Mouse (Mus musculus) intestine, embryonic 15.5 days (tissue): Measurements from ENCODE around the gene Nfatc3. TPM values are rescaled to one million over a fixed set of nuclear protein-coding genes. Genes with fewer than 3 reads are reported as not detected.

ENCODE experiments used
- ATAC-seq: fragments of 200-750 bp; cut with Nextera tagmentation; 2 replicates; pipeline ENCODE4 v1.8.0; 2017; ENCODE audit warnings: moderate TSS enrichment, moderate library complexity
- H3K27ac ChIP-seq: fragments of 300-500 bp; sonication (generic); 2 replicates; pipeline ENCODE4 v1.5.1; 2015; ENCODE audit warnings: mild to moderate bottlenecking, inconsistent platforms
- H3K27me3 ChIP-seq: fragments of 300-500 bp; sonication (generic); replicated peaks from 2 replicates; pipeline ENCODE4 v1.6.1; 2015; ENCODE audit warnings: inconsistent platforms
- H3K36me3 ChIP-seq: fragments of 300-500 bp; sonication (generic); 2 replicates; pipeline ENCODE4 v1.6.1; 2015; ENCODE audit warnings: inconsistent platforms
- H3K4me1 ChIP-seq: fragments of 300-500 bp; sonication (generic); replicated peaks from 2 replicates; pipeline ENCODE4 v1.6.1; 2015; ENCODE audit warnings: inconsistent platforms
- H3K4me2 ChIP-seq: fragments of 300-500 bp; sonication (generic); replicated peaks from 2 replicates; pipeline ENCODE4 v1.6.1; 2015; ENCODE audit warnings: mild to moderate bottlenecking, inconsistent platforms
- H3K4me3 ChIP-seq: fragments of 300-500 bp; sonication (generic); replicated peaks from 2 replicates; pipeline ENCODE4 v1.5.1; 2015; ENCODE audit warnings: inconsistent platforms
- H3K9ac ChIP-seq: fragments of 300-500 bp; sonication (generic); 2 replicates; pipeline ENCODE4 v1.6.1; 2015; ENCODE audit warnings: inconsistent platforms
- H3K9me3 ChIP-seq: fragments of 300-500 bp; sonication (generic); 2 replicates; pipeline ENCODE4 v1.6.1; 2016; ENCODE audit warnings: inconsistent platforms
- WGBS: fragments of 180-500 bp; shearing (Covaris S2); methylation state at CpG from one replicate; pipeline ENCODE4 v1.1.7; 2015; 5-methylcytosine and 5-hydroxymethylcytosine counted together
- polyA plus RNA-seq: library from polyadenylated mRNA; unstranded; fragments of >200 nt; fragmentation: Nextera tagmentation; extraction: Ambion mirVana; gene quantifications from 2 replicates; pipeline ENCODE4 v1.2.1, GENCODE M21; 2015

Nfatc3 gene
- polyA plus RNA-seq, 1 experiment from 2014 or later: 6.0 TPM

DNA sequence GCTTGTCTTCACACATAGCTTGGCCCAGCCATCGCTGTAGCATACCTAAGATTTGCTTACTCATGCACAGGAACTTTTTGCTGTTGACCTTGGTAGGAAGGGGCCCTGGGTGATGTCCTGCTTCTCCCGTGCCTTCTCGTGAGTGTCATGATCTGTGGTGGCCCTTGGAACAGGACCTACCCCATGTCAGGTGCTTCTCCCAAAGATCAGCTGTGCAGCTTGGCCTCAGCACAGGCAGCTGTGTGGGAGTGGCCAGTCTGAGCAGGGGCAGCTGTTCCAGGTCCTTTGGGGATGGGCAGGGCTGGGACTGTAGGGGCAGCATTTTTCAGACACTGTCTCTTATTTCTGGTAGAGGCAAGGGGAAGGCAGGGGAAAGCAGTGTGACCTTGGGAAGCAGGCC lies 14.5 kb upstream of the Nfatc3 start:
- H3K4me1 ChIP-seq: 0 out of 2 replicates have a peak, but pooled peaks cover 3% of the 10 kb centered on the region
- 79% methylated on average over 3 of the region's 3 CpGs for WGBS
- no peak overlapping the region for H3K9ac ChIP-seq
- no peaks in the 10 kb centered on the region for H3K27me3 ChIP-seq
- H3K36me3 ChIP-seq: 0 out of 2 replicates have a peak, but pooled peaks cover 4% of the 10 kb centered on the region
- no peak overlapping the region for H3K27ac ChIP-seq
- no peak overlapping the region for H3K4me3 ChIP-seq
- ATAC-seq: no peak
- H3K9me3 ChIP-seq: no peaks in the 10 kb centered on the region
- H3K4me2 ChIP-seq: no peak overlapping the region

DNA sequence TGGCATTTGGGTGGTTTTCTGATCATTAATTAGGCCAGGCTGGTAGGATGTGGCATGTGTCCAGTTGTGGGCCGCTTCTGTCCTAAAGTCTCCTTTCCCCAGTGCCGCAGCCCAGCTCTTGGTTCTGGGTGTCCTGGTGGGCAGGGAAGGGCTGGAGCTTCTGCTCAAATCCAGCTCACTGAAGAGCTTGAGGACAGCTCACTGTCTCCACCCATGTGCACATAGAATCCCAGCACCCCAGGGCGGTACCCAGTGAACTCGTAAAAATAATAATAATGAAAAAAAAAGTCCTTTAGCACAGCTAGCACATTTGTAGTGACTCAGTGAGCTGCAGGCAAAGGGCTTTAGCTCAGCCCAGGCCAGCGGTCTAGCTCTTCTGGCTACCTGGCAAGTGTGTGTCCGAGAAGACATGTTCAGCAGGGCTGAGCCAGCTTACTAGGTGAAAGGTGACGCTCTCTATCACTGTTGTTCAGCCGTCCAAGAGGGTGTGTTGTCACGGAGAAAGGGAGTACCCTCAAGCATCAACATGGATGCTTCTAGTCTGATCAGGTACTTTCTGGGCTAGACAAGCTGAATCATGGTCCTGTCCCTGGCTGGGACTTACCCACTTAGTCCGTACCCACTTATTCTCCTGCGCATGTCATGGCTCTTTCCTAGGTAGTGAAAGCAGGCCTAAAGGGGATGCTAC lies 11.6 kb upstream of the Nfatc3 start:
- 89% methylated on average over 11 of the region's 11 CpGs for WGBS
- ATAC-seq: no peak
- H3K4me3 ChIP-seq: no peak overlapping the region
- 0 out of 2 replicates have a peak, but pooled peaks cover 7% of the 10 kb centered on the region for H3K36me3 ChIP-seq
- no peak overlapping the region for H3K4me2 ChIP-seq
- no peak overlapping the region for H3K9ac ChIP-seq
- H3K27me3 ChIP-seq: no peaks in the 10 kb centered on the region
- H3K27ac ChIP-seq: no peak overlapping the region
- H3K9me3 ChIP-seq: no peaks in the 10 kb centered on the region
- 0 out of 2 replicates have a peak, but pooled peaks cover 3% of the 10 kb centered on the region for H3K4me1 ChIP-seq

DNA sequence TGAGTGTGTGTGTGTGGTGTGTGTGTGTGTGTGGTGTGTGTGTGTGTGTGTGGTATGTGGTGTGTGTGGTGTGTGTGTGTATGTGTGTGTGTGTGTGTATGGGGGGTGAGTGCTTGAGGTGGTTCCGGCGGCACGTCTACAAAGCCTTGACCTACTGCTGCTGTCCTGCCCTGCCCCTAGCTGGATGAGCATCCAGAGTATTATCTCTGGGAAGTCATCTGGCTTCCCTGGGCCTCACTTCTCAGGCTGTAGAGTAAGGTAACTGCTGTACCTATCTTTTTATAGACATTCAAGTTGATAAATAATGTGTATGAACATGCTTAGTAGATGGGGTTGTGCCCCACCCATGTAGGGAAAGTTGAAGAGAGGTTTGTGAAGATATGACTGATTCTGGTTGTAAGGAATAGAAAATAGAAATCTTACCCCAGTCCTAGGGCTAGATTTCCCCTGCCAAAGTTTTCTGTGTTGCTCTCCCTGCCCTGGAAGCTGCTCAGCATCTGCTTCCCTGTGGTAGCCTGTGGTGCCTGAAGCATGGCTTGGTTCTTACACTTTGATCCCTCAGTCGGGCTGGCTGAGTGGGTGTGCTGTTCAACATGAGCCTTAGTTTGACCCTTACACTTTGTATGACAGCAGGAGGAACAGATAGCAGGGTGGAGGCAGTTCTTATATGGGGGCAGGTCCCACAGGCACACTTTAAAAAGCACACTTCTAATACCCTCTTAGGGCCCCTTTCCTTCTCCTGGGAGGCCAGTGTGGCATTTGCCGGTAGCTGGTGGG lies 10.6 kb upstream of the Nfatc3 start:
- no peaks in the 10 kb centered on the region for H3K9me3 ChIP-seq
- H3K27ac ChIP-seq: peak overlapping the region; percentile 36; the same call in 1 of the 2 replicates
- H3K4me1 ChIP-seq: 0 out of 2 replicates have a peak, but pooled peaks cover 3% of the 10 kb centered on the region
- no peak overlapping the region for H3K9ac ChIP-seq
- H3K4me2 ChIP-seq: no peak overlapping the region
- H3K4me3 ChIP-seq: no peak overlapping the region
- no peaks in the 10 kb centered on the region for H3K27me3 ChIP-seq
- ATAC-seq: peak; percentile 85
- WGBS: 63% methylated on average over 5 of the region's 5 CpGs
- H3K36me3 ChIP-seq: 0 out of 2 replicates have a peak, but pooled peaks cover 7% of the 10 kb centered on the region

DNA sequence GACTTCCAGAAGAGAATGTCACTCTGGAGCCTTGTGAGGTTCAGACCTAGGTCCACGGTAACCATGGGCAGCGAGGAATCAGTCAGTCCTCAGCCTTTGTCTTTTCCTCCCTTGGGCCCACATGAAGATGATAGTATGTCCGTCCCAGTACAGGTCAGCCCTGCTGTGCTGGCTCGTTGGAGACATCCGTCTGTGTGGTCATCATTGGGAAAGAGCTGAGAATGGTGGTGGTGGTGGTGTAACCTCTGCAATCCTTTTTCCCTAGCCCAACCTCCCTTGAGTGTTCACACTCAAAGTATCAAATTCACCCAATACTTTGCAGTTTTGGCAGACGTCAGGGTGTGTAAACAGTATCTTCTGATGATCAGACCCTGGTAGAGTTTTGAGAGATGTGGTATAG lies 8.8 kb upstream of the Nfatc3 start:
- no peaks in the 10 kb centered on the region for H3K27me3 ChIP-seq
- ATAC-seq: no peak
- no peak overlapping the region for H3K27ac ChIP-seq
- H3K4me2 ChIP-seq: no peak overlapping the region
- peaks cover 7% of the 10 kb centered on the region for H3K4me1 ChIP-seq
- H3K9me3 ChIP-seq: no peaks in the 10 kb centered on the region
- WGBS: 91% methylated on average over 6 of the region's 6 CpGs
- H3K36me3 ChIP-seq: 0 out of 2 replicates have a peak, but pooled peaks cover 9% of the 10 kb centered on the region
- no peak overlapping the region for H3K4me3 ChIP-seq
- H3K9ac ChIP-seq: no peak overlapping the region

DNA sequence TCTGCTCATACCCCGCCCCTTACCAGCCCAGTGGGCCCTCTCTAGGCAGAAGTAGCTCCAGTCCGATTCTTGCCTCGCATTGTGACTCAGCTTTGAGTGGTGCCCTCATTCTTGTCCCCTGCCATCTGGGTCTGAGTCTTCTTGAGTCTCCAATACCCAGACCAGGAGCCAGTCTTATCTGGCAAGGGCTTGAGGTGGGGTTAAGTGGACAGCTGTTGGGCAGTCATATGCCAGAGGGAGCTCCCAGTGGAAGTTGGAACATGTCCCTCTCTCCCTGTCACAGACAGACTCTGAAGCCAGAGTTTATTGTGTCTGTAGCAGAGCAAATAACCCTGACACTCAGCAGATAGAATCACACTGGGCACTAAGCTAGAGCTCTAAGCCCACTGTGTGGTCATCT lies 7.6 kb upstream of the Nfatc3 start:
- peaks cover 11% of the 10 kb centered on the region for H3K4me1 ChIP-seq
- H3K36me3 ChIP-seq: 0 out of 2 replicates have a peak, but pooled peaks cover 6% of the 10 kb centered on the region
- H3K27me3 ChIP-seq: no peaks in the 10 kb centered on the region
- H3K9me3 ChIP-seq: no peaks in the 10 kb centered on the region
- WGBS: 96% methylated on average over 3 of the region's 3 CpGs
- no peak overlapping the region for H3K9ac ChIP-seq
- no peak overlapping the region for H3K27ac ChIP-seq
- H3K4me3 ChIP-seq: no peak overlapping the region
- no peak overlapping the region for H3K4me2 ChIP-seq
- ATAC-seq: no peak

DNA sequence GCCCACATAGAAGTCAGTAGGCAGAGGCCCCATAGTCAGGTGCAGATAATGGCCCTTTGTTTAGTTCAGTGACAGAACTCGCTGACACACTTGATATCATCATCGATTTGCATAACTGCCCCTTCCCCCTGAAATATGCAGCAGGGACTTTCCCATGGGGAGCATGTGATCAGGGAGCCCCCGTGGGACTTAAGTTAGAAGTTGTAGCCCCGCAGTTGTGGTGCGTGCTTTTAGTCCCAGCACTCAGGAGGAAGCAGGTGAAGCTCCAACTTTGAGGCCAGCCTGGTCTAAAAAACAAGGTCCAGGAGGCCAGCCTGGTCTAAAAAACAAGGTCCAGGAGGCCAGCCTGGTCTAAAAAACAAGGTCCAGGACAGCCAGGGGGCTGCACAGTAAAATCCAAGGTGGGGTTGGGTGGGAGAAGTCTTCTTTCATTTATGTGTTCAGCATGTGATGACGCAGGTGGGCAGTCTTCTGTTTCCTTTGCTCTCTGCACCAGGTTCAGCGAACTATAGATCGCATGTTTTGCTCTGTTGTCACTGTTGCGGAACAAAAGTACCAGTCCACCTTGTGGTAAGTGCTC lies 6.0 kb upstream of the Nfatc3 start:
- Histone ChIP-seq H3K9ac (no peak overlapping the region), H3K27ac (peak overlapping the region; percentile 79; the same call in 1 of the 2 replicates), H3K9me3 (no peaks in the 10 kb centered on the region), H3K4me1 (peaks cover 11% of the 10 kb centered on the region), H3K27me3 (no peaks in the 10 kb centered on the region), H3K4me2 (no peak overlapping the region), H3K4me3 (no peak overlapping the region), H3K36me3 (0 out of 2 replicates have a peak, but pooled peaks cover 6% of the 10 kb centered on the region)
- 76% methylated on average over 9 of the region's 9 CpGs for WGBS
- no peak for ATAC-seq

DNA sequence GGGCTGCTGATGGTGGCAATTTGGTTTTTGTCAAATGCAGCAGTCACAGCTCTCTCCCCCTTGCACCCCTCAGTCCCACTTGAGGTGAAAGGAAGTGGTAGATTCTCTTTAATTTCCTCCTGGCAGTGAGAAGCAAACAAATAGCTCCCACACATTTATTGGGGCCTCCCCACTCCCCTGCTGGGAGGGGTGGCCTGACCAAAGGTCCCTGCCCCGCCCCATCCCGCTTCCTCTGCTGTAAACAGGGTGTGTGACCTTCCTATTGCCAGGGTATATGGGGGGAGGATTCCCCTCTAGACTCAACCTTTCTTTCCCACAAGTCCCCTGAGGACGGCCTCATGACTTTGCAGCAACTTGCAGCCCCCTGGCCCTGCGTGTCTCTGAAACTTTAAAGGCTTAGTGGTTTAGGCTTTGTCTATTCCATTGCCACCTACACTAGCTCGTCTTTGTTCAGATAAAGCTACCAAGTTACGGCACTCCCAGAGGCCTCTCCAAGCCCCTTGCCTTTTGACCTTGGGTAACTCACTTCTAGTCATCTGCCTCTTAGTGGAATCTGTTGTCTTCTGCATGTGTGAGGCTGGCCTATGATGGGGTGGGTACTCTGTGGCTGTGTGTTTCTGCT lies 4.3 kb upstream of the Nfatc3 start:
- Histone ChIP-seq H3K36me3 (0 out of 2 replicates have a peak, but pooled peaks cover 6% of the 10 kb centered on the region), H3K4me3 (no peak overlapping the region), H3K27me3 (no peaks in the 10 kb centered on the region), H3K4me2 (peak overlapping the region; percentile 41), H3K27ac (peak overlapping the region; percentile 79), H3K4me1 (peaks cover 16% of the 10 kb centered on the region), H3K9ac (no peak overlapping the region), H3K9me3 (no peaks in the 10 kb centered on the region)
- 39% methylated on average over 6 of the region's 6 CpGs for WGBS
- peak; percentile 88 for ATAC-seq

DNA sequence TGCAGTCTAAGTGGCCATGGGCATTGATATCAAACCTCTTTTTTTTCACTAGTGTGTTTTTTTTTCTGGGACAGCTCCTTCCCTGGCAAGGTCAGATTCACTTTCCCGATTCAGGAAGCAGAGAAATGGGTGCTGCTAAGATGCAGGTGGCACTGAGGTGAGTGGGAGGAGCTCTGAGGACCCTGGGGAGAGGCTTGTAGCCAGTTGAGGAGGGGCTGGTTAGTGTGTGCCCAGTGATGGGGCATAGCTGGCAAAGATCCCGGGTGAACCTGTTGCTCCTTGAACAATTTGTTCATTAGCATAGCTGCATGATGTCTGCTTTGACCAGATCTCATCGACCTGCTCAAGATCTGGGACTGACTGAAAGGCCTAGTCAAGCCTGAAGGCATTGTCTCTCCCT lies 3.6 kb upstream of the Nfatc3 start:
- H3K4me2 ChIP-seq: 0 out of 2 replicates have a peak overlapping the region, but pooled peaks have one; percentile 41
- 42% methylated on average over 3 of the region's 3 CpGs for WGBS
- H3K27me3 ChIP-seq: no peaks in the 10 kb centered on the region
- peak overlapping the region; percentile 79 for H3K27ac ChIP-seq
- H3K4me3 ChIP-seq: no peak overlapping the region
- H3K4me1 ChIP-seq: peaks cover 16% of the 10 kb centered on the region
- no peak overlapping the region for H3K9ac ChIP-seq
- no peaks in the 10 kb centered on the region for H3K9me3 ChIP-seq
- 0 out of 2 replicates have a peak, but pooled peaks cover 6% of the 10 kb centered on the region for H3K36me3 ChIP-seq
- no peak for ATAC-seq

DNA sequence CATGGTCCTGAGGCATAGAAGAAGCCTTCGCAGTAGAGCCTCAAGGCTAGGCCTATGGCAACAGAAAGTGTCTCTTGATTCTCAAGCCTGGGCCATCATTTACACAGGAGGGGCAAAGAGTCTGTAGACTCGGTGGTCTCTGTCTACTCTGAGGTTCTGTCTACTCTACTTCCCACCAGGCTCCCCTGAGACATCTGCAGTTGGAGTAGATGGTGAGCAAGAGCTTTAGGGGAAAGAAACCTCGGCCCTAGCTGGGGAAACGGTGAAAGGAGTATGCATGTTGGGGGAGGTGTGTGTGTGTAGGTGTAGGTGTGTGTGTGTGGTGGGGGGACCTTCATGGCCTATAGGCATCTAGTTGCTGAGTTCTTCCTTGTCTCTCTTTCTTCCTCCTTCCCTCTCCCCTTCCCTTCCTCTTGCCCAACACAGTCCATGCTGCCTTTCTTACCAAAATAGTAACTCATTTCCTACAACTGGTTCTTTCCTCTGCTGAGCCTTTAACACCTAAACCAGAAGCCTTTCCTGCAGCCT lies 2.1 kb upstream of the Nfatc3 start:
- Histone ChIP-seq H3K4me3 (no peak overlapping the region), H3K36me3 (0 out of 2 replicates have a peak, but pooled peaks cover 6% of the 10 kb centered on the region), H3K4me1 (peaks cover 16% of the 10 kb centered on the region), H3K9me3 (no peaks in the 10 kb centered on the region), H3K9ac (no peak overlapping the region), H3K4me2 (no peak overlapping the region), H3K27me3 (no peaks in the 10 kb centered on the region), H3K27ac (no peak overlapping the region)
- no peak for ATAC-seq
- 90% methylated on average over 4 of the region's 4 CpGs for WGBS

DNA sequence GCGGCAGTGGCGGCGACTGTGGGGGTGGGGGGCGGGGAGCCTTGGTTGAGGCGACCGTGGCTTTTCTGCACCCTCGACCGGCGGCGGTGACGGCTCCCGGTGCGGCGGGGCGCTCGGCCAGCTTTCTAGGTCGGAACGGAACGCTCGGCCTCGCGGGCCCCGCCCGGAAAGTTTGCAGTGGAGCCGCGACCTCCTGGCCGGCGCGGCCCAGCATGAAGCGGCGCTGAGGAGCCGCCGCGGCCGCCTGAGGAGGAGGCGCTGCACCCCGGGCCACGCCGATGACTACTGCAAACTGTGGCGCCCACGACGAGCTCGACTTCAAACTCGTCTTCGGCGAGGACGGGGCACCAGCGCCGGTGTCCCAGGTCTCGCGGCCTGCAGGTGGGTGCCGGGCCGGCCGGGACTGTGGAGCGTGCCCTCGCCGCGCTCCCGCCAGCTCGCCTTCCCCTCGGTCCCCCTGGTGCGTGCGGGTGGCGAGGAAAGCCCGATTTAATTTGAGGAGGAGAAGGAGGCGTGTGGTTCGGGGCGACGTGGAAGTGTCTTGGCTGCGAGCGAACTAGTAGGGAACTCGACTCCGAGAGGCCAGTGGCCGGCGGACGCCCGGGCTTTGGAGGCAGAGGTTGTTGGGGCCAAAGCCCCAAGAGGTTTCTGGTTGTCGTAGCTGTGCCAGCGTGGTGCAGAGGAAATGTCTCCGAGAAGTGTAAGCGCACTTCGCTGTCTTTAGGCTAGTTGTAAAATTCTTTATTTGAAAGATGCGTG lies 1.2 kb downstream of the Nfatc3 start:
- Histone ChIP-seq H3K4me2 (peak overlapping the region; percentile 47), H3K9ac (peak overlapping the region; percentile 87), H3K36me3 (no peaks in the 10 kb centered on the region), H3K4me1 (peaks cover 17% of the 10 kb centered on the region), H3K4me3 (peak overlapping the region; percentile 79), H3K27ac (peak overlapping the region; percentile 91), H3K9me3 (no peaks in the 10 kb centered on the region), H3K27me3 (no peaks in the 10 kb centered on the region)
- peak; percentile 83 for ATAC-seq
- under 1% methylated on average over 79 of the region's 83 CpGs for WGBS

DNA sequence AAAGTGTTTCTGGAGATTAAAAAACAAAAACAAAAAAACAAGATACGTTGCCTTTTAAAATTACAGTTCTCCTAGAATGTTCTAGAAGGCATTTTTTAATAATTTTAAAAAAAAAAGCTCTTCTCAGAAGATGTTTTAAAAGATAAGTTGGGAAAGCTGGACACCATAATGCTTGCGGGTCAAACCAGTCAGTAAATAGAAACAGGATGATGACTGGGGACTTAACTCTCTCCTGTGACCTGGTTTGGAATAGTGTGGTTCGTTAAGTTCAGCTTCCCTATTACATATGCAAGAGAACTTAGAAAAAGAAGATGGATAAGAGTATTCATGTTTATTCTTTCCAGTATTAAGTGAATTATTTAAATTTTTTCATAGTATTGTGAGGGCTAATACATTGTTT lies 1.9 kb downstream of the Nfatc3 start:
- 3% methylated on average over 3 of the region's 3 CpGs for WGBS
- Histone ChIP-seq H3K9me3 (no peaks in the 10 kb centered on the region), H3K9ac (0 out of 2 replicates have a peak overlapping the region, but pooled peaks have one; percentile 87), H3K4me2 (peak overlapping the region; percentile 47), H3K27me3 (no peaks in the 10 kb centered on the region), H3K4me3 (peak overlapping the region; percentile 79), H3K36me3 (no peaks in the 10 kb centered on the region), H3K4me1 (peaks cover 12% of the 10 kb centered on the region), H3K27ac (no peak overlapping the region)
- ATAC-seq: no peak
